Mouse (Mus musculus) forebrain, embryonic 16.5 days (tissue): ENCODE data around the gene Ren1. TPM values are rescaled to one million over a fixed set of nuclear protein-coding genes. Genes with fewer than 3 reads are reported as not detected.

Source experiments
- ATAC-seq: fragments of 200-750 bp; cut with Nextera tagmentation; 2 replicates; pipeline ENCODE4 v1.8.0; 2017; ENCODE audit warnings: mild to moderate bottlenecking, moderate library complexity
- H3K27ac ChIP-seq: fragments of 300-500 bp; sonication (generic); 2 replicates; pipeline ENCODE4 v1.5.1; 2014; ENCODE audit warnings: low read length, control low read depth
- H3K27me3 ChIP-seq: fragments of 300-500 bp; sonication (generic); replicated peaks from 2 replicates; pipeline ENCODE4 v1.6.1; 2014; ENCODE audit warnings: low read length; ENCODE audit not compliant: control insufficient read depth, insufficient read depth
- H3K36me3 ChIP-seq: fragments of 300-500 bp; sonication (generic); 2 replicates; pipeline ENCODE4 v1.6.1; 2014; ENCODE audit not compliant: control insufficient read depth, insufficient read depth
- H3K4me1 ChIP-seq: fragments of 300-500 bp; sonication (generic); replicated peaks from 2 replicates; pipeline ENCODE4 v1.6.1; 2014; ENCODE audit warnings: low read length; ENCODE audit not compliant: control insufficient read depth, insufficient read depth
- H3K4me2 ChIP-seq: fragments of 300-500 bp; sonication (generic); 2 replicates; pipeline ENCODE4 v1.6.1; 2014; ENCODE audit warnings: mild to moderate bottlenecking, low read length, control low read depth
- H3K4me3 ChIP-seq: fragments of 300-500 bp; sonication (generic); replicated peaks from 2 replicates; pipeline ENCODE4 v1.5.1; 2014; ENCODE audit warnings: mild to moderate bottlenecking, low read length, control low read depth
- H3K9ac ChIP-seq: fragments of 300-500 bp; sonication (generic); replicated peaks from 2 replicates; pipeline ENCODE4 v1.6.1; 2014; ENCODE audit warnings: low read depth, low read length, control low read depth
- H3K9me3 ChIP-seq: fragments of 300-500 bp; sonication (generic); 2 replicates; pipeline ENCODE4 v1.6.1; 2016; ENCODE audit warnings: low read length; ENCODE audit not compliant: control insufficient read depth
- WGBS: fragments of 180-500 bp; shearing (Covaris S2); extraction: QIAGEN DNeasy Blood & Tissue Kit; methylation state at CpG from one replicate; pipeline ENCODE4 v1.1.7; 2014; 5-methylcytosine and 5-hydroxymethylcytosine counted together
- polyA plus RNA-seq: library from polyadenylated mRNA; unstranded; fragments of >200 nt; fragmentation: Nextera tagmentation; extraction: Ambion mirVana; gene quantifications from 2 replicates; pipeline ENCODE4 v1.2.1, GENCODE M21; 2015

Ren1 gene
- polyA plus RNA-seq, 1 experiment from 2014 or later = not detected

DNA sequence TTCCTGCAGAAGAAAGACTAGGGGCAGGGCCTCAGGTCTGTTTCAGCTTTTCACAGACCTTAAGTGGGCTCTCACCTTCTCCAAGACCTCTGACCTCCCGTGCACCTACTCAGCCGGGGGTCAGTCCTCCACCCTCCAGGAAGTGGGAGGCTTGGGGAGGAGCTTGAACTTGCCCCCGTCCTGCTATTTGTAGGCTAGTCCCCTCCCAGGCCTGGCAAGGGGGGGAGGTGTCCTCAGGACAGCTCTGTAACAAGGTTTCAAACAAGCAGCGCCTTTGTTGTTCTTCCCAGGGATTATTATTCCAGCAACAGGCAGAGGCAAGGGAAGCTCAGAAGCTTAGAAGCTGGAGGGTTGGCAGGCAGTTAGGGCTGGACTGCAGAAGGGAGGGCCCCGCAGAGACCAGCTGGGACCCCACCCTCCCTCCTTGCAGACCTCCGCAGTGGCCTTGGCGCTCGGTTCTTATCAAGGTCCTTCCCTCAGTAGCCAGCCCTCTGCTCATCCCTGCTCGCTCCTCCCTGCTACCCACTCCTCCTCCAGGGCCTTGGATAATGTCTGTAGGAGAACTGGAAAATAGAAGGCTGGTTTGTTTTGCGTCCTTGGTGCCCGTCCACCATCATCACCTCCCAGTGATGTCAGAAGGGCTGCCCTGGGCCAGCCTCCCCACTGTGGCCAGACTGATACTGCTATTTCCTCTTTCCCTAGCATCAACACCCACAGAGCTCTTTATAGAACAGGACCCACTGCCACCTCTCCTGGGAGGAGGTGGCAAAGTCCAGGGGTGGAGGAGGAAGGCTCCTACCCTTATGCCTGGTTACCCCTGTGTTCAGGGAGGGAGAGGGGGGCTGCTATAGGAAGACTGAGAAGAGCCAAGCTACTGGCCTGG, 17.5 kb downstream of the Ren1 start:
- Histone ChIP-seq H3K27ac (no peak overlapping the region), H3K9me3 (no peaks in the 10 kb centered on the region)
- 13% methylated on average over 11 of the region's 11 CpGs for whole genome bisulfite sequencing

DNA sequence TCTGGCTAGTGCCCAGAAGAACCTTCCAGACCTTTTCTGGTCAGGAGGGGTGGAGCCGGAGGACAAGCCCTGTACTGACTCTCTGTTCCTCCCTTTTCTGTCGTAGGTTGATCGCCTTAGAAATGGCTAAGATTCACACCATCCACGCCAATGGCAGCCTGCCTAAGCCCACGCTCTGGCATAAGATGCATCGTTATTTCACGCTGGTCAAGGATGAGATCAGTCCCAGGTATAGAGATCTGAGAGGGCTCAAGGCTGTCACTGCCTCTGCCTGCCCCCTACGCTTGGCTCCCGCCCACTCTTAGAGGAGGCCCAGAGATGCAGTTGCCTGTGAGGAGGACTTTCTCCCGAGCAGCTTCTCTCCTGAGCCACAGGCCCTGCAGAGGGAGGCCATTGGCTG, 18.3 kb downstream of the Ren1 start:
- no peak overlapping the region for H3K4me2 ChIP-seq
- H3K36me3 ChIP-seq = no peaks in the 10 kb centered on the region
- H3K27me3 ChIP-seq = peaks cover 9% of the 10 kb centered on the region; the same call in 1 of the 2 replicates
- H3K27ac ChIP-seq = no peak overlapping the region
- ATAC-seq = no peak
- H3K9ac ChIP-seq = no peak overlapping the region
- WGBS = 54% methylated on average over 10 of the region's 10 CpGs
- no peak overlapping the region for H3K4me3 ChIP-seq
- peaks cover 6% of the 10 kb centered on the region for H3K4me1 ChIP-seq
- H3K9me3 ChIP-seq = no peaks in the 10 kb centered on the region

More for the DNA sequence above, 17.5 kb downstream of the Ren1 start:
- H3K4me2 ChIP-seq = no peak overlapping the region
- ATAC-seq = no peak
- peaks cover 9% of the 10 kb centered on the region; the same call in 1 of the 2 replicates for H3K27me3 ChIP-seq
- H3K4me3 ChIP-seq = no peak overlapping the region
- H3K9ac ChIP-seq = no peak overlapping the region
- no peaks in the 10 kb centered on the region for H3K36me3 ChIP-seq
- peaks cover 9% of the 10 kb centered on the region for H3K4me1 ChIP-seq

DNA sequence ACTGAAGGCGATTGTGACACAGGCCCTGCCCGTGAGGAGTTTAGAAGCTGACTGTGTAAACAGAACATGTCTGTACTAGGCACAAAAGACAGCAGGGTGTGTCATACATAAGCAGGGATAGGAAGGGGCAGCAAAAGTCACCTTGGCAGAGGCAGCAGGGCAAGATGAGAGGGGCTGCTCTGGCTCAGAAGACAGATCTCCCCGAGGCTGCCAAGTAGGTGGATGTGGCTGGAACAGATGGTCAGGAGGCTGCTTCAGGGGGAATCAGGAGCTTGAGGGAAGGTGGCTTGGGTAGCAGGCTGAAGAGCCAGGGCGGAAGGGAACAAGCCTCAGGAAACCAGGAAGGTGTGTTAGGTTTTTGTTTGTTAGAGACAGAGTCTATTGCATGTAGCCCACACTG, 20.0 kb downstream of the Ren1 start:
- ATAC-seq = no peak
- H3K9ac ChIP-seq = no peak overlapping the region

DNA sequence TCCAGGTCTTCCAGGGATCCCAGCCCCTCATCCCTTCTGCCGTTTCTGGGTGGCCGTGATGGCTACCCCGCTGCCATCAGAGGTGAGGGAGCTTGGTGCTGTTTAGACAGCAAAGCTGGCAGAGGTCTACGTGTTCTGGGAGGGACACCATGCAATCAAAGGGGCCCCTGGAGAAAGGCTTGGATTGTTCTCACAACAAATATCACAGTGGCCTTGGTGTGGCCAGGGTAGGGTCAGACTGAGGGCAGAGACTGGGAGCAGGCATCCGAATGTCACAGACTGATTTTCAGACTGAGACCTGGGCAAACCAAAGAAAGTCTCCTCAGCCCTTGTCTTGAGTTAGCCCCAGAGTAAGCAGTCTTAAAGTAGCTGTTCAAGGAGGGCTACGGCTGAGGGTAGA, 21.1 kb downstream of the Ren1 start:
- no peak overlapping the region for H3K27ac ChIP-seq
- H3K4me2 ChIP-seq = no peak overlapping the region
- 90% methylated on average over 6 of the region's 6 CpGs for WGBS
- no peak for ATAC-seq
- H3K4me3 ChIP-seq = no peak overlapping the region
- no peaks in the 10 kb centered on the region for H3K9me3 ChIP-seq
- no peaks in the 10 kb centered on the region for H3K36me3 ChIP-seq
- peaks cover 3% of the 10 kb centered on the region; the same call in 1 of the 2 replicates for H3K4me1 ChIP-seq
- no peak overlapping the region for H3K9ac ChIP-seq
- H3K27me3 ChIP-seq = no peaks in the 10 kb centered on the region

More for the DNA sequence above, 20.0 kb downstream of the Ren1 start:
- Histone ChIP-seq H3K36me3 (no peaks in the 10 kb centered on the region), H3K27me3 (no peaks in the 10 kb centered on the region), H3K4me2 (no peak overlapping the region), H3K9me3 (no peaks in the 10 kb centered on the region), H3K4me1 (peaks cover 3% of the 10 kb centered on the region; the same call in 1 of the 2 replicates), H3K4me3 (no peak overlapping the region), H3K27ac (no peak overlapping the region)
- 83% methylated on average over 4 of the region's 4 CpGs for WGBS

DNA sequence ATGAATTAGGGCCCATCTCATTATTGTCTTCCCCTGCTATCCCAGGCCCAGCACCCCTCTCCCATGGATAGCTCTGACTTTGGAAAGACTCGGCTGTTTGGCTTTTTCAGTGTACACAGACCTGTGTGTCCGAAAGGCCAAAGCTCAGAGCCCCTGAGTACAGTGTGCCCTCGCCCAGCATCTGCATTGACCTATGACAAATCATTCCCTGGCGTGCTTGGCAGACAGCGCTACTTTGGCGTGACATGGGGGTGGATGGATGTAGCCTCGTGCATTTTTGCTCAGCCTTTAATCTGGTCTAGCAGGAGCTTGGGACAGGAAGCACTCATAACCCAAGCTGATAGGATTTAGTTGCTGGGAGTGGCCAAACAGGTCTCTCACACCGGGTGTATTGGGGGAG, 21.8 kb downstream of the Ren1 start:
- 72% methylated on average over 8 of the region's 8 CpGs for WGBS
- Histone ChIP-seq H3K27ac (no peak overlapping the region), H3K9me3 (no peaks in the 10 kb centered on the region), H3K9ac (no peak overlapping the region), H3K27me3 (no peaks in the 10 kb centered on the region), H3K36me3 (no peaks in the 10 kb centered on the region), H3K4me2 (no peak overlapping the region), H3K4me3 (no peak overlapping the region), H3K4me1 (peaks cover 3% of the 10 kb centered on the region; the same call in 1 of the 2 replicates)
- no peak for ATAC-seq

DNA sequence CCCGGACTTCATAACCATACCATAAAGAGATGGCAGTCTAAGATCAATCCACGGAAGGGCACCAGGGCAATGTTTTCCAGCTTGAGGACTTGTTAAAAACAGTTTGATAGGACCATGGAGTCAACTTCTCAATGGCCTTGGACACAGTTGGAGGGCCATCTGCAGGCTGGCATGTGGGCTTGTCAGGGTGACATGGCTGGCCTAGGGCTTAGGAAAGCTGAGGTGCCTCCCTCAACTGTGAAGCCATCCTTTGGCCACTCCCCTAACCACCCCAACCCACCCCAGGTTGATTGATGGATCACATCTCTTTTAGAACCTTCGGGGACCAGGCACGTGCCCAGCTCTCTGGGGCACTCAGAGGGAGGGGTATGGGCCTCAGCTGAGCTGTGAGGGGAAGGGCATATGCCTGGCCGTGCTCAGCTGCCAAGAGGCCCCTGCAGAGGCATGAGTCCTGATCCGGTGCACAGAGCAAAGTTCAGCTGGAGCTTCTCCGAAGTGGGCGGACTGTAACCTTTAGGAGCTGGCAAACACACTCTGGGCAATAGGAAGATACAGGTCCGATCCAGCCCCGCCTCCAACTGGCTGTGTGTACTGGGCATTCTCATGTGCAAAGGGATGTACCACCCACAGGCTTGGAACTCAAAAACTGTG, 25.5 kb downstream of the Ren1 start:
- no peak overlapping the region for H3K27ac ChIP-seq
- no peaks in the 10 kb centered on the region for H3K27me3 ChIP-seq
- H3K4me2 ChIP-seq = no peak overlapping the region
- H3K4me1 ChIP-seq = peaks cover 4% of the 10 kb centered on the region; the same call in 1 of the 2 replicates
- no peaks in the 10 kb centered on the region for H3K36me3 ChIP-seq
- H3K4me3 ChIP-seq = no peak overlapping the region
- 71% methylated on average over 10 of the region's 10 CpGs for WGBS
- H3K9ac ChIP-seq = no peak overlapping the region
- no peak for ATAC-seq
- no peaks in the 10 kb centered on the region for H3K9me3 ChIP-seq

DNA sequence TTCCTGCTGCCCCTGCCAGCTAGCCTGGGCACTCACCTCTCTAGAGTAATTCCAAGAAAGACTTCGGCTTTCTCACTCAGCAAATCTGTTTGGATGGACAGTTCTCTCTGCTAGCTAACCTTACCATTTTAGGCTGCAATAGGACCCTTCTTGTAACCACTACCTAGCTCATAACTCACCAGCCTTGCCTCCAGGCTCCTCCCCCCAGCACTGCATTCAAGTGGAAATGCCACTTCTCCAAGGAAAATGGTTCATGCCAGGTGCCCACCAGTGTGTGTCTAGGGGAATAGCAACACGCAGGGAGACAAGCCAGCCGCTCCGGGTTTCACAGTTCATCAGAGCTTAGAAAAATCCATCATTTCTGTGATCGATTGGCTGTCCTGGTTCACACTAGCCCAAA, 27.2 kb downstream of the Ren1 start:
- 86% methylated on average over 5 of the region's 5 CpGs for WGBS
- Histone ChIP-seq H3K9me3 (no peaks in the 10 kb centered on the region), H3K4me1 (peaks cover 4% of the 10 kb centered on the region; the same call in 1 of the 2 replicates), H3K27me3 (no peaks in the 10 kb centered on the region), H3K27ac (no peak overlapping the region), H3K36me3 (no peaks in the 10 kb centered on the region), H3K4me3 (no peak overlapping the region), H3K9ac (no peak overlapping the region), H3K4me2 (no peak overlapping the region)
- no peak for ATAC-seq

DNA sequence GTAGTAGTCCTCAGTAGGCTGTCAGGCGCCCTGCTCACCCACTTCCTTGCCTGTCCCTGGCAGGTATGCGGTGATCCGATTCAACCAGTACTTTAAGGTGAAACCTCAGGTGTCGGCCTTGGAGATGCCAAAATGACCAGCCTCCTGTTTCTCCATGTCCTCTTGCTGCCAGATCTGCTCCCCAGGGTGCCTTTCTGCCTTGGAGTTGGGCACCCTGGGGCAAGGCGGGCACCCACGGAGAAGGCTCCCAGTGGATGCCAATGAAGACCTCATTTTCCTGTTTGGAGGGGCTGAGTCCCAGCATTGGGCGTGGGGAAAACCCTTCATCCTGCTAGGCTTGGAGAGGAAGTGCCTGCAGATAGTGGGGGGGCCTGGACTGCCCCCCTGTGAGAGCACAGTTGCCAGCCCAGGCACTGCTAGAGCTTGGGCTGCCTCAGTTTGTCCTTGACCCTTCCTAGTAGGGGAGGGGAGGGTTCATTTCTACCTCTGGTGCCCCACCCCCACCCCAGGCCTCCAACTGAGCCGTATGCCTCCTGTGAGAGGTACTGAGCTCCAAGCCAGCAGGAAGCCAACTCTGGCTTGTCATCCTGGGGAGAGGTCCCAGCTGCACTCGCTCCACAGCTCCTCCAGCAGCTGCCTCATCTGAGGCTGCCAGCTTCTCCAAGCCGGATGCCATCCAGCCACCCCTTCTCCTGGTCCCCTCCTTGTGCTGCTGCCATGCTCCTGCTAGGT, 29.1 kb downstream of the Ren1 start:
- no peaks in the 10 kb centered on the region for H3K27me3 ChIP-seq
- H3K9ac ChIP-seq = no peak overlapping the region
- no peaks in the 10 kb centered on the region for H3K9me3 ChIP-seq
- ATAC-seq = no peak
- H3K4me1 ChIP-seq = peaks cover 4% of the 10 kb centered on the region; the same call in 1 of the 2 replicates
- no peak overlapping the region for H3K4me2 ChIP-seq
- H3K36me3 ChIP-seq = no peaks in the 10 kb centered on the region
- no peak overlapping the region for H3K27ac ChIP-seq
- 63% methylated on average over 10 of the region's 10 CpGs for WGBS
- H3K4me3 ChIP-seq = no peak overlapping the region

DNA sequence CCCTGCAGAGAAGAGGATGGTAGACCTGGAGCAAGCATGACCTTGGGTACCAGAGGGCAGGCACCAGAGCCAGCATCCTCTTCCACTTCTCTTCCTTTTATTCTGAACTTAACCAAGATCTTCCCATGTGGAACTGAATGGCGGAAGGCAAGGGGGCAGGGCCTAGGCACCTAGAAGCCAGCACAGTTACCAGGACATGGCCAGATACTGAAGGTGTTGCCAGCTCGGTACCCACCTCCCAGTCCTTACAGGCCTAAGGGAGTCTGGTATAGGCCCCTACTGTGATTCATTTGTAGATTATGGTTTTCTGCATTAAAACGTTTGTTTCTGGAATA, 29.6 kb downstream of the Ren1 start:
- no peak for ATAC-seq
- no peak overlapping the region for H3K4me3 ChIP-seq

More for the DNA sequence above, 29.6 kb downstream of the Ren1 start:
- 83% methylated on average over 3 of the region's 3 CpGs for WGBS
- Histone ChIP-seq H3K9me3 (no peaks in the 10 kb centered on the region), H3K9ac (no peak overlapping the region), H3K36me3 (no peaks in the 10 kb centered on the region), H3K4me1 (peaks cover 4% of the 10 kb centered on the region; the same call in 1 of the 2 replicates), H3K4me2 (no peak overlapping the region), H3K27me3 (no peaks in the 10 kb centered on the region), H3K27ac (no peak overlapping the region)
